Mouse (Mus musculus) layer of hippocampus, adult 2 months (tissue): ENCODE measurements around the gene Casp8. TPM values are rescaled to one million over a fixed set of nuclear protein-coding genes. Genes with fewer than 3 reads are reported as not detected.
"Not testable (repeated sequence)": the region's sequence is repeated elsewhere in the genome, so short reads cannot be mapped to it uniquely, and the experiment has no call there.

ENCODE experiments used
- DNase-seq, 2 experiments: peaks; one replicate each; pipeline ENCODE4 v3.0.0; 2022; ENCODE audit warnings: low spot score in 2 of 2
- H3K27ac ChIP-seq: fragments of 200-600 bp; 2 replicates; pipeline ENCODE4 v1.8.1; 2022
- H3K4me3 ChIP-seq: fragments of 200-600 bp; 2 replicates; pipeline ENCODE4 v1.8.1; 2022; ENCODE audit warnings: mild to moderate bottlenecking
- CTCF ChIP-seq: fragments of 200-600 bp; conservative IDR thresholded peaks from 2 replicates; pipeline ENCODE4 v1.8.1; 2022; ENCODE audit warnings: antibody characterized with exemption, mild to moderate bottlenecking, moderate library complexity
- long read RNA-seq, 2 experiments: library from polyadenylated mRNA; stranded (forward); transcript quantifications; one replicate each; pipeline ENCODE4 v2.0.0; 2021; ENCODE audit warnings: borderline mapping rate in 2 of 2
- total RNA-seq, 2 experiments: library from RNA; stranded (reverse); gene quantifications; 2 replicates each; pipeline ENCODE4 v1.2.3; 2021

The Casp8 gene
- 1 to 10 TPM; 1.9 to 2.1 TPM for total RNA-seq
- long read RNA-seq, experiment 1, partial matches to known transcripts: 0 of 3 reads
- long read RNA-seq, experiment 1, other reads (novel, unspliced or antisense): 1 of 3 reads
- long read RNA-seq, experiment 2, partial matches to known transcripts: 0 of 1 reads
- long read RNA-seq, experiment 2, other reads (novel, unspliced or antisense): 0 of 1 reads

DNA sequence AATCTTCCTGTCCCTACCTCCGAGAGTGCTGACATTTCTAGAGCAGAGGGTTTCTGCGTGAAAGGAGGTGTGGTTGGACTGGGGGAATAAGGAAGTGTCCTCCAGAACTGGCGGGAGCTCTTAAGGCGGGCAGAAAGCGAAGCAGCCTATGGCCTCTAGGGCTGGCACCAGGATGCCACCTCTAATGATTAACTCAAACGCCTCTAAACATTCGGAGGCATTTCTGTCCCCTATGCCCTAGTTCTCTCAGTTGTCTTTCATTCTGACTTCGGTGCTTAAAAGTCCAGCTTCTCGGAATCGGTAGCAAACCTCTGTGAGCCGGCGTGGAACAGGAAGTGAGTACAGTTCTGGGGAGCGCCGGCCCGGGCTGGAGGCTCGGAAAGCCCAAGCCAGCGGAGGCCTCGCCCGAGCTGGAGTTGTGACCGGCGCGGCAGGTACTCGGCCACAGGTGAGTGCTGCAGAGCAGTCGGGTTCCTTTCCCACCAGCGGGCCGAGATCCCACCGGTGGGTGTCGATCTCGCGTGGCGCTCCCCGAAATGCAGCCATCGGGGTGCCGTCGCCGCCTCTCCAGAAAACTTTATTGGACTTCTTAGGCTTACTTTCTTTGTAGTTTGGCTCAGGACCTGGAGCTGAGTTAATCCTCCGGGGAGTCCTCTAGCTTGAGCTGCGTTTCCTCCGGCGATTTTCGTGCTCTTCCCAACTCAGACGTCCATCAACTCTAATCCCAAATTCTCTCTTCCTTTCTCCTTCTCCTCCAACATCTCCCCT, at the start of gene Casp8:
TSS of gene Casp8 (plus strand) at position 84 of the 768 bp plus-strand sequence.
- no peak for DNase-seq
- peak within 1 kb of the TSS; percentile 54 for H3K4me3 ChIP-seq
- peak within 1 kb of the TSS; percentile 72 for H3K27ac ChIP-seq
- TF ChIP-seq CTCF: no peak

DNA sequence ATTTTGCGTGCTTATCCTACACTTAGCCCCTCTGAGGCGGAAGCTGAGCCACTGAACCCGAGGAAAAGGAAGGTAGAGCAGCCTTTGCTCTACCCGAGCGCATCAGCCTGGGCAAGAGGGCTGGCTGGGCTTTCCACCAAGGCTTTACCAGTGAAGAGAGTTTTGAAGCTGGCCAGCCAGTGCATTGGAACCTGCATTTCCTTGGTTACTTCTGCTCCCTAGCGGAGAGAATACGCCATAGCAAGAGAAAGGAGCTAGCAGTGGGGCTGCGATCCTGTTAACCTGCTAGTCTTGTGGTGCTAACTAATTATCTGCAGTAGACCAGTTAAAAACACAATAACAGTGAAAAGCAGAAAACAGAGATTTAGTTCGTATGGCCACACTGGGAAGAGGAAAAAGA, 48.3 kb upstream of the Casp8 start:
- Histone ChIP-seq H3K4me3 (no peak overlapping the region), H3K27ac (peak overlapping the region; percentile 7; the same call in 1 of the 2 replicates)
- peak; percentile 91 for TF ChIP-seq CTCF
- DNase-seq: peak; percentile 65 to 67

DNA sequence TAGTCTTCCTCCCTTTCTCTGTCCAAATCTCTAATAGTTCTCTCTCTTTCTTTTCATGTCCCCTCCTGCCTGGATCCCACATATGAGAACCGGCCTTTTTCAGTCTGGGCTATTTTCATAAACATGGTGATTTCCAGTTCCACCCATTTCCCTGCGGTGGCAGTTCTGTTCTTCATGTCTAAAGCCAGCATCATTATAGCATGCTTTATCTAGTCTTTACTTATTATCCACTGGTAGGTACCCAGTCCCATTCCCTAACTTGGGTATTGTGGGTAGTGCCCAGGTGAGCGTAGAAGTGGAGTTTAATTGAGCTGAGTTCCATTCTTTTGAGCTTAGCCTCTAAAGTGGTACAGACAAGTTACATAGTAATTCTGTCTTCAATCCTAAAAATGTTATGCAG, 35.7 kb upstream of the Casp8 start:
- TF ChIP-seq CTCF: no peak

DNA sequence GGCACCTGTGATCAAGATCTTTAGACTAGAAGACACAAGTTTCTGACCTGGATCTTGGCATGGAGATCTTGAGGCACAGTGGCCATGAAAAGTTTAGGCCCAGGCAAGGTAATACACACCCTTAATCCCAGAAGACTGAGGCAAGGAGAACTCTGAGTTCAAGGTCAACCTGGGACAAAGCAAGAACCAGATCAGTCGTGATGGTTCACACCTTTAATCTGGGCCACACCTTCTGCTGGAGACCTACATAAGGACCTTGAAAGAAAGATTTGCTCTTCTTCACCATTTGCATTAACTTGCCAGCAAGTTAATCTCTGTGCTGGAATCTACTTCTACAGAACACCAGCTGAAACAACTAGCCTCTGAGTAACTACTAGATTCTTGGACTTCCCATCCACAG, 34.6 kb upstream of the Casp8 start:
- DNase-seq: no peak
- TF ChIP-seq CTCF: no peak
- H3K4me3 ChIP-seq: no peak overlapping the region
- H3K27ac ChIP-seq: no peak overlapping the region

More for the DNA sequence above, 35.7 kb upstream of the Casp8 start:
- DNase-seq: no peak
- H3K27ac ChIP-seq: no peak overlapping the region
- H3K4me3 ChIP-seq: no peak overlapping the region

DNA sequence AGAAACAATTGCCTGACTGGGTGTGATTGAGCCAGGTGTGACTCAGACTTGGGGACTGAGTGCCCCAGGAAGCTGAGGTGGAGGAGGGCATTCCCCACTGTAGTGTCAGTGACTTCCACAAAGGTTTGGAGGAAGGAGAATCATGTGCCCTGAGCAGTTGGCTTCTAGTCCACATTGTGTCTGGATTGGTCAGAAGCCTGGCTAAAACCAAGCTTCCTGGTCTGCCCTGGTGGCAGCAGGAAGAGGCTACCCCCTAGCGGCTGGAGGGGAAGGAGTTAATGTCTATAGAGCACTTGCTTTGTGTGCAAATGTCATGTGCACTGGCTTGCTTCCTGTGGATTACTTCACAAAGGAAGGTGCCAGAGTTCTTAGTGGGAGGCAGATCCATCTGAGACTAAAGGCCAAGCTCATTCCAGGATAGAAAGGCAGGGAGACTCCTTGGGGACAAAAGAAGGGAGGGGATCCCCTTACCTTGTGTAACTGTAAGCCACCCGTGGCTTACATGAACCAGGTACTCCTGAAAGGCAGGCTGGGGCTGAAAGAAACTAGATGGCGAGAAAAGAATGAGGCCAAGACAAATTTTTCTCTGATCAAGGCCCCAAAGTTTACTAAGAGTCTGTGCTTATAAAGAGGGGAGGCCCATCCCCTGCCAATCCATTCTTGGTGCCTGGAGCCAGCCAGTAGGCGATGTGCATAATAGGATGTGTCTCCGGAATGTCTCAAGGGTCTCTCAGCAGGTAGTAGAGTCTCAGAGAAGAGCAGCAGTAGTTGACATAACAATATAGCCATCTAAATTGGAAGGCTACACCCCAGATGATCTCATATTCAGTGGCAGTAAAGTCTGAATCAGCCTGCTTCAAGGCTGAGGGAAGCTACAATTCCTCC, 33.5 kb upstream of the Casp8 start:
- H3K4me3 ChIP-seq, H3K27ac ChIP-seq, DNase-seq: not testable (repeated sequence)
- peak; percentile 50 for TF ChIP-seq CTCF

DNA sequence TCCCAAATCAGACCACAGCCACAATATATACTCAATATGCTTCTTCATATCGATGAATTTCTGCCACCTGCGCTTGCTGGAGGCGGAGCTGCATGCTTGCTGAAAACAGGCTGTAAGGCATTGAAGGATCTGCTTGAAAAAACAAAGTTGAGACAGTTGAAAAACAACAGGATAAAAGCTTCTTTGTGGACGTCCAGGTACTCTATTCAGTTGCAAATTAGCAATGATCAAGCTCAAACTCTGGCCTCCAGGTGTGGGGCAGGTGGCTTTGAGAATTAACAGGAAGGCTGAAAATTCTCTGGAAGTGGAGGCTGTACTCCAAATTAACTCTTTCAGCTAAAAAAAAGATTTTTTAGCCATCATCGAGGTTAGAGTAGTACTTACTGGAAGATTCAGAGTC, 32.6 kb upstream of the Casp8 start:
- Histone ChIP-seq H3K4me3 (no peak overlapping the region), H3K27ac (no peak overlapping the region)
- TF ChIP-seq CTCF: no peak
- DNase-seq: no peak

DNA sequence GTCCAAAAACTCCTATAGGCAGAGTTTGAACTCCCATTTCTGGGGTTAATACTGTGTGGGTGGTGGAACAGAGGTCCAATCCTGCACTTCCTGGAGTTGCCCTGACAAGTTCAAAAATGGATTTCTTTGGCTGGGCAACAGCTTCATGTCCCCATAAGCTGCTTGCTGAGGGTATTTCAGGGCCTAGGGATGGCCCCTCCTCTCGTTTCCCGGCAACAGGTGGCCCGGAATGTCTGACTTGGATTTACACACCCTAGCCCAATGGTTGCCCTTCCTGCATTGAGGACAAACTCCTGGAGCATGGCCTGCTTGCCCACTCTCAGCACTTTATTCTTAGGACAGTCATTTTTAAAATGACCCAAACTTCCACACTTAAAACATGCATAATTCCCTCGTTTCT, 28.7 kb upstream of the Casp8 start:
- not testable (repeated sequence) for H3K4me3 ChIP-seq, H3K27ac ChIP-seq, DNase-seq

DNA sequence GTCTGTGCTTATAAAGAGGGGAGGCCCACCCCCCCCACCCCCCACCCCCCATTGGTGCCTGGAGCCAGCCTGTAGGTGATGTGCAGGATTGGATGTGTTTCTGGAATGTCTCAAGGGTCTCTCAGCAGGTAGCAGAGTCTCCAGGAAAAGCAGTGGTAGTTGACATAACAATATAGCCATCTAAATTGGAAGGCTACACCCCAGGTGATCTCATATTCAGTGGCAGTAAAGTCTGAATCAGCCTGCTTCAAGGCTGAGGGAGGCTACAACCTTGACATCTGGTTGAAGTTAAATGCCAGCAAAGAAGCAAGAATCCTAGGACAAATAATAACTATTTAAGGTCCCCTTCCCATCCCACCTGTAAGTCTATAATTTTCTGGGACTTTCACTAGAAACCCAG, 26.0 kb upstream of the Casp8 start:
- H3K27ac ChIP-seq: no peak overlapping the region
- DNase-seq: no peak
- TF ChIP-seq CTCF: no peak
- H3K4me3 ChIP-seq: no peak overlapping the region

DNA sequence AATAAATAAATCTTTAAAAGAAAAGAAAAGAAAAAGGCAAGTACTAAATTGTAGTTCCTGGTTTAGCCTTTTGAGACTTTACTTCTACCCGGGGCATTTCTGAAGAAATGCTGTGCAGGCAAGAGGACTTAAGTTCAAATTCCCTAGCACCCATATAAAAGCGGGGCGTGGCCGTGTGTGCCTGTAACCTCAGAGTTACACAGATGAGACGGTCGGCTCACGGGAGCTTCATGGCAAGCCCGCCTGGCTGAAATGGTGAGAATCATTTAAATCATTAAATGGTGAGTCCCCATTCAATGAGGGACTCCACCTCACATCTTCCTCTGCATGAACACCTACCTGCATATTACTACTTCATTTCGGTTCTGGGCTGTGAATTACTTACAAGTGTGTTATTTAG, 25.5 kb upstream of the Casp8 start:
- H3K27ac ChIP-seq: no peak overlapping the region
- DNase-seq: no peak
- no peak for TF ChIP-seq CTCF
- no peak overlapping the region for H3K4me3 ChIP-seq

DNA sequence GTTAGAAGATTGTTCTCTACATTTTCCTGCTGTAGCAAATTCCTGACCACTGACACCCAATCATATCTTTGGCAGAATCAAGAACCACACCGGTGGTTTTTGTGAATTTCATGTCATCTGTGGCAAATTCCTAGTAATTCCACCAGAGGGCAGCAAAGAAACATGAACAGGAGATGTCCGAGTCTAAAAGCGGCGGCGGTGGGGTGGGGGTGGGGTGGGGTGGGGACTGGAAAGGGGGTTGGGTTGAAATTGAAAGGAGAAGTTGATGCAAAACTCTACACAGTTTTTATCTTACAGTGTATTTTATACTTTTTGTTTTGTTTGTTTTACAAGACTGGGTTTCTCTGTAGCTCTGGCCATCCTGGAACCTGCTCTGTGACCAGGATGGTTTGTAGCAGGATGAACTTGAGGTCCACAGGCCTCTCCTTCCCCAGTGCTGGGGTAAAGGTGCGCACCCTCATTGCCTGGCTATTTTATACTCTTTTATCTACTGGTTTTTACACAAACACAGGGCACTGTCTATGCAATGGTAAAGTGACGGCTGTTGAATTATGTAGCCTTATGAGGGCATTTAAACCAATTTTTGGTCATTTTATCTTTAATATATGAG, 25.0 kb upstream of the Casp8 start:
- H3K4me3 ChIP-seq: no peak overlapping the region
- H3K27ac ChIP-seq: no peak overlapping the region
- TF ChIP-seq CTCF: peak; percentile 72
- peak in 1 of 2 experiments; percentile 59 for DNase-seq

DNA sequence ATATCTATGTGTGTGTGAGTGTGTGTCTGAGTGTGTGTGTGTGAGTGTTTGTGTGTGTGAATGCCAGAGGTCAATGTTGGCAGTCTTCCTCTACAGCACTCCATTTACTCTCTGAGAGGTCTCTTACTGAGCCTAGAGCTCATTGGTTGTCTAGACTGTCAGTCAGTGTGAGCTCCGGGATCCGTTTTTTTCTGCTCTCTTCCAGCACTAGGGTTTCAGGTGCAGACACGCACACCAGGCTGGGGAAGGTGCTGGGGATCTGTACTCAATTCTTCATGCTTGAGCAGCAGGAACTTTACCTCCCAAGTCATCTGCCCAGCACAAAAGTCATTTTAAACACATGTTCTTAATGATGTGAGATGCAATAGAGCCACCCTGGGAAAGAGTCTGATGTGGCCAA, 23.1 kb upstream of the Casp8 start:
- TF ChIP-seq CTCF: no peak
- DNase-seq: no peak
- H3K27ac ChIP-seq: no peak overlapping the region
- H3K4me3 ChIP-seq: no peak overlapping the region

DNA sequence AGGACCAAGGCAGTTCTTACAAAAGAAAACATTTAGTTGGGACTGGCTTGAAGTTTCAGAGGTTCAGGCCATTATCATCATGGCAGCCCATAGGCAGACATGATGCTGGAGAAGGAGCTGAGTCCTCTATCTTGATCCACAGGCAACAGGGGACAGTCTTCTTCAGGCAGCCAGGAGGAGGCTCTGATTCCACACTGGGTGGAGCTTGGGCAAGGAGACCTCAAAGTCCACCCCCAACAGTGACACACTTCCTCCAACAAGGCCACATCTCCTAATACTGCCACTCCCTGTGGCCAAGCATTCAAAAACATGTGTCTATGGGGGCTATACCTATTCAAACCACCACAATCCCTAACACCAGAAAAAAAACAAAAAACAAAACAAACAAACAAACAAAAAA, 21.9 kb upstream of the Casp8 start:
- TF ChIP-seq CTCF: no peak
- DNase-seq: no peak
- Histone ChIP-seq H3K4me3 (no peak overlapping the region), H3K27ac (no peak overlapping the region)

DNA sequence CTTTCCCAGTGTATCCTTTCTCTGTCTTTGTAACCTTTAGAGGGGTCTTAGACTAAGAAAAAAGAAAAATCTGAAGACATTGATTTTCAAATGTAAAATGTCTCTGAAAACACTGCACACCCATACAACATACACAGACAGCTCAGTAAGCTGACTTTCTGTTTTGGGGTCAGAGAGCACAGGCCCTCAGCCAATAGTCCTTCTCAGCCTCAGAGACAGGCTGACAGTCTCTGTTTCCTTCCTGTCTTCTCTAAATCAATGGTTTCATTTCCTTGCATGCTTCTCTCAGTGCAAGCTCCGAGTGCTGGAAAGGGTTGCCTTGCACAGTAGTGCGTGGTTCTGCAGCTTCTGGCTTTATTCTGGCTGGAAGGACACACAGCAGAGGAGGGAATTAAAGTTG, 21.3 kb upstream of the Casp8 start:
- no peak for DNase-seq
- TF ChIP-seq CTCF: no peak
- no peak overlapping the region for H3K27ac ChIP-seq
- no peak overlapping the region for H3K4me3 ChIP-seq
